Mouse (Mus musculus) limb, embryonic 13.5 days (tissue): Measurements from ENCODE around the gene Retreg3. TPM values are rescaled to one million over a fixed set of nuclear protein-coding genes. Genes with fewer than 3 reads are reported as not detected.
A peak's percentile ranks its signal among the peaks of the same experiment; 100 is the strongest.

Experiments
- ATAC-seq: fragments of 200-750 bp; cut with Nextera tagmentation; 2 replicates; pipeline ENCODE4 v1.8.0; 2017; ENCODE audit warnings: low read depth, moderate number of reproducible peaks, moderate TSS enrichment; ENCODE audit not compliant: low FRiP score
- H3K27ac ChIP-seq: fragments of 300-500 bp; sonication (generic); 2 replicates; pipeline ENCODE4 v1.5.1; 2015; ENCODE audit warnings: inconsistent platforms, mild to moderate bottlenecking, moderate library complexity
- H3K27me3 ChIP-seq: fragments of 300-500 bp; sonication (generic); 2 replicates; pipeline ENCODE4 v1.6.1; 2015; ENCODE audit warnings: mild to moderate bottlenecking, inconsistent platforms
- H3K36me3 ChIP-seq: fragments of 300-500 bp; sonication (generic); 2 replicates; pipeline ENCODE4 v1.6.1; 2015; ENCODE audit warnings: inconsistent platforms, mild to moderate bottlenecking, moderate library complexity
- H3K4me1 ChIP-seq: fragments of 300-500 bp; sonication (generic); 2 replicates; pipeline ENCODE4 v1.6.1; 2015; ENCODE audit warnings: inconsistent platforms
- H3K4me2 ChIP-seq: fragments of 300-500 bp; sonication (generic); replicated peaks from 2 replicates; pipeline ENCODE4 v1.6.1; 2015; ENCODE audit warnings: inconsistent platforms, mild to moderate bottlenecking, moderate library complexity
- H3K4me3 ChIP-seq: fragments of 300-500 bp; sonication (generic); 2 replicates; pipeline ENCODE4 v1.5.1; 2015; ENCODE audit warnings: moderate library complexity, mild to moderate bottlenecking, inconsistent platforms
- H3K9ac ChIP-seq: fragments of 300-500 bp; sonication (generic); 2 replicates; pipeline ENCODE4 v1.6.1; 2015; ENCODE audit warnings: mild to moderate bottlenecking, inconsistent platforms
- H3K9me3 ChIP-seq: fragments of 300-500 bp; sonication (generic); 2 replicates; pipeline ENCODE4 v1.6.1; 2016; ENCODE audit warnings: inconsistent platforms
- WGBS: fragments of 180-500 bp; shearing (Covaris S2); methylation state at CpG from one replicate; pipeline ENCODE4 v1.1.7; 2015; 5-methylcytosine and 5-hydroxymethylcytosine counted together
- polyA plus RNA-seq: library from polyadenylated mRNA; unstranded; fragments of >200 nt; fragmentation: Nextera tagmentation; extraction: Ambion mirVana; gene quantifications from 2 replicates; pipeline ENCODE4 v1.2.1, GENCODE M21; 2015

The Retreg3 gene
- 18.7 and 20.3 TPM in 2 replicates for polyA plus RNA-seq

DNA sequence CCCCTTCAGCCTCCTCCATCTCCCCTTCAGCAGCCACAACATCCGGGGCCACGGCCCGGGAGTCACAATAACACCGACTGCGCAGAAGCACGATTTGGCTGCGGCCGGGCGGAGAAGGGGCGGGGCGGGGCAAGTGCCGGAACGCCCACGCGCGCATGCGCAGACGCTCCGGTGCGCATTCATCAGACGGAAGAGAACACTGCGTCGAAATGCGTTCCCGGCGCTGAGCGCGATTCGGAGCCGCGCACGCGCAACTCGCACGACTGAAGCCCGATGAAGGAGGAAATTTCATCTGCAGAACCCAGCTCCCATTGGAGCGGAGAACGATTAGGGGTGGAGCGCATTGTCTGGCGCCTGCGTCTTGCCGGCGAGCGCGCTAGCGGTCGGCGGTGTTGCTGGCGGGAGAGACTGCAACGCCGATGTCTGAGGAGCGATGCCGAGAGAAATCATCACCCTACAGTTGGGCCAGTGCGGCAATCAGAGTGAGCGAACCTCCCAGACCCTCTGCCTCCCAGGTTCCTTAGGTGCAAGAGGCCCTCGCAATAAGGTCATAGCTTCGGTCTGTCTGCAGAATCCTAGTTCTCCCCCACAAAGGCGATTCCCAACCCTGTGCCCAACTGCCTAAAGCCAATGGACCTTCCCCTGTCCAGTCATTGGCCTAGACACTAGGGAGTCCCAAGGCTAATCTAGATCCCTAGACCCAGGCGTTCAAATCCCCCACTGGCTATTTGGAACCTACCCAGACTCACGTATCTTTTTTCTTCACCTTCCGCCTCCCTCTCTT, at the start of gene Retreg3, which contains the start of gene Tubg1:
Gene Retreg3, minus strand, starts transcription at position 133 of the 784 bp plus-strand sequence.
Gene Tubg1, plus strand, starts transcription at position 178 of the 784 bp plus-strand sequence.
- peak; percentile 96 for ATAC-seq
- Histone ChIP-seq H3K4me1 (peaks cover 35% of the 10 kb centered on the region), H3K36me3 (peaks cover 36% of the 10 kb centered on the region), H3K9me3 (no peaks in the 10 kb centered on the region), H3K4me3 (peak within 1 kb of the TSS; percentile 63), H3K27ac (peak within 1 kb of the TSS; percentile 88), H3K4me2 (peak within 1 kb of the TSS; percentile 97), H3K27me3 (no peaks in the 10 kb centered on the region), H3K9ac (peak within 1 kb of the TSS; percentile 89)
- WGBS, result under 1% methylated on average over 61 of the region's 61 CpGs

DNA sequence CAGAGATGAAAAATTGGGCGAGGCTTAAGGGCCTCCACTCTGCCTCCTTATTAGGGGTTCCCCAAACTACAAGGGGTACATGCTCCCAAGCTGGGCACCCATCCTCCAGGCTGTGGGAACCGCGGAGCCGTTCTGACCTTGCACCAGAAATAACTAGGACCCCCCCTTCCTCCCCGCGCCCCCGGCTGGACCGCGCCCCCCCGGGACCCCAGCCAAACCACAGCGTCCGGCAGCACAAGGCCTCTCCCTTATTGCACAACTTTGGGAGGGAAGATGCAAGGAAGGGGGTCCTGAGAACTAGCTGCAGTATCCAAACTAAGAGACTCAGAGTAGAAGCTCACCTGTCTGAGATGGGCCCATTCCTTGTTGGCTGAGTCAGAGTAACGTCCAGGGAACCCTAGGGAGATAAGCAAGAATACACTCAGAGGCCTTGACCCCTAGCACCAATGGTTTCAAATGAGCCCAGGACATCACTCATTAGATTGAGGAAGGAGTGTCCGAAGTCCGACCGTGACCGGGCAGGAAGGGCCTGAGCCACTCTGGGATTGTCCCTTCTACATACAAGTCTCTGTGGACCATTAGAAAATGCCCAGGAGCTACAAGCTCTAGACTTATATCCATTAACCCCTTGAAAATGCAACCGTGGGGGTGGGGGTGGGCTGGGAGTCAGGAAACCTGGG, 48.7 kb upstream of the Retreg3 start:
- H3K4me3 ChIP-seq, result no peak overlapping the region
- H3K27me3 ChIP-seq, result peaks cover 79% of the 10 kb centered on the region
- no peaks in the 10 kb centered on the region for H3K9me3 ChIP-seq
- H3K4me2 ChIP-seq, result no peak overlapping the region; the same call in 1 of the 2 replicates
- WGBS, result 66% methylated on average over 18 of the region's 18 CpGs
- peaks cover 23% of the 10 kb centered on the region for H3K36me3 ChIP-seq
- no peak overlapping the region for H3K9ac ChIP-seq
- H3K4me1 ChIP-seq, result peaks cover 52% of the 10 kb centered on the region
- no peak overlapping the region for H3K27ac ChIP-seq
- no peak for ATAC-seq

DNA sequence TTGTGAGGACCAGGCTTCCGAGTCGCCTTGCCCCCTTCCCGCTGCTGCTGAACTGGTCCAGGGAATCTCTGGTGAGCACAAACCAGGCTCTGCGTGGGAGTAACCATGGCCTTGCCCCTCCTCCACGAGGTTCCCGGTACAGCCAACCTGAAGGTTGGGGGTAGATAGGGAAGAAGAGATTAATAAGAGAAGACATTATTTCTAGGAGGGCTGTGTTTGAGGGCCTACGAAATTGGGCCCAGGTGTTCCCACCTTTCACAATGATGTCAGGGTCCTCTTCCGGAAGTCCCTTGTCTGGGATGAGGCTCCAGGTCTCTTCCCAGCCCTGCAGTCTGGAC, 48.2 kb upstream of the Retreg3 start:
- Histone ChIP-seq H3K9ac (no peak overlapping the region), H3K4me3 (no peak overlapping the region), H3K9me3 (no peaks in the 10 kb centered on the region), H3K27me3 (peaks cover 79% of the 10 kb centered on the region), H3K4me1 (peaks cover 46% of the 10 kb centered on the region), H3K4me2 (no peak overlapping the region), H3K36me3 (peaks cover 24% of the 10 kb centered on the region), H3K27ac (no peak overlapping the region)
- WGBS, result 56% methylated on average over 8 of the region's 8 CpGs
- no peak for ATAC-seq

DNA sequence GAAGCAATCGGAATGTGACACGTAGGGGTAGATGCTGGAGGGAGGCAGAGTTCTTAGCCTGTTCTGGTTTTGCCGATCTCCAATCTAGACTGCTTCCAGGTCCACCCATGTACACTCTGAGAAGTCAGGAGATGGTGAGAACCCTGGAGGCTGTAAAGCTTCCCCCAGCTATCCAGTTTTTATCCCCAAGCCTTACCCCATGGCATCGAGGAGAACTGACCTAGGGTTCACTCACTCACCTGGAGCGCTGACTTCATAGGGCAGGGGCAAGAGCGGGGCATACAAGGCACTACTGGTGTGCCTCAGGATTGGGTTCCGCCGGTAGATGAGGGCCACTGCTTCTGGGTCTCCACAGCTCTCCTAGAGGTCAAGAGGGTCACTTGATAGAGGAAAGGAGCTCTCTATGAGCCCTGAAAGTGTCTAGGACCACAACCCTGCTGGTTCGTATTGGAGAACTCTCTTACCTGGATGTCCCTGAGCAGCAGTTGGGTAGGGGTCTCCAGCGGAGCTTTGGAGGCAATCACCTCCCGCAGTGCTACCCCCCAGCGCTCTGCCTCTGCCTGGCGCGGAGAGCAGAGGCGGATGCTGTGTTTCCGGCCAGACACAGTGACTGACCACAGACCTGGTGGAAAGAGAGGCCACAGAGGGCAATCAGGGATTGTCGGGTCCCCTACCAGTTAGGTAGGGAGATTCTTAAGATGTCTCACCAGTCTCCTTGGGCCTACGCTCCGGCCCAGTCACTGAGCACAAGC, 47.7 kb upstream of the Retreg3 start:
- peaks cover 26% of the 10 kb centered on the region for H3K36me3 ChIP-seq

GRCm38 (mm10) chr11:101166357-101166756, 46.7 kb upstream of the Retreg3 start:
- Histone ChIP-seq H3K27me3 (peaks cover 94% of the 10 kb centered on the region), H3K36me3 (peaks cover 32% of the 10 kb centered on the region), H3K9me3 (no peaks in the 10 kb centered on the region), H3K4me3 (no peak overlapping the region), H3K27ac (no peak overlapping the region), H3K4me1 (peaks cover 35% of the 10 kb centered on the region), H3K4me2 (no peak overlapping the region), H3K9ac (0 out of 2 replicates have a peak overlapping the region, but pooled peaks have one; percentile 1)
- 41% methylated on average over 14 of the region's 14 CpGs for WGBS
- ATAC-seq, result no peak

More for the DNA sequence above, 47.7 kb upstream of the Retreg3 start:
- Histone ChIP-seq H3K9me3 (no peaks in the 10 kb centered on the region), H3K9ac (no peak overlapping the region), H3K27me3 (peaks cover 84% of the 10 kb centered on the region), H3K4me1 (peaks cover 43% of the 10 kb centered on the region), H3K27ac (no peak overlapping the region), H3K4me3 (no peak overlapping the region), H3K4me2 (no peak overlapping the region)
- ATAC-seq, result no peak
- WGBS, result 48% methylated on average over 19 of the region's 19 CpGs

- peaks cover 26% of the 10 kb centered on the region for H3K4me1 ChIP-seq
- WGBS, result 14% methylated on average over 35 of the region's 35 CpGs
- peak overlapping the region; percentile 65; the same call in 1 of the 2 replicates for H3K9ac ChIP-seq
- peak overlapping the region; percentile 45 for H3K4me3 ChIP-seq
- peak overlapping the region; percentile 76 for H3K4me2 ChIP-seq
- ATAC-seq, result no peak
- peaks cover 94% of the 10 kb centered on the region for H3K27me3 ChIP-seq
- H3K9me3 ChIP-seq, result no peaks in the 10 kb centered on the region
- H3K27ac ChIP-seq, result no peak overlapping the region
- peaks cover 34% of the 10 kb centered on the region for H3K36me3 ChIP-seq
These were observed 45.2 kb upstream of the Retreg3 start for GRCm38 (mm10) chr11:101164677-101165580.

GRCm38 (mm10) chr11:101164351-101164665, 44.6 kb upstream of the Retreg3 start:
- peaks cover 34% of the 10 kb centered on the region for H3K36me3 ChIP-seq
- peak overlapping the region; percentile 65 for H3K9ac ChIP-seq
- H3K9me3 ChIP-seq, result no peaks in the 10 kb centered on the region
- no peak for ATAC-seq
- peak overlapping the region; percentile 45 for H3K4me3 ChIP-seq
- peaks cover 91% of the 10 kb centered on the region for H3K27me3 ChIP-seq
- no peak overlapping the region for H3K27ac ChIP-seq
- H3K4me2 ChIP-seq, result peak overlapping the region; percentile 76
- 5% methylated on average over 21 of the region's 21 CpGs for WGBS
- peaks cover 19% of the 10 kb centered on the region for H3K4me1 ChIP-seq

- Histone ChIP-seq H3K9ac (peak overlapping the region; percentile 65), H3K36me3 (peaks cover 34% of the 10 kb centered on the region), H3K27me3 (peaks cover 85% of the 10 kb centered on the region), H3K4me2 (peak overlapping the region; percentile 76), H3K9me3 (no peaks in the 10 kb centered on the region), H3K4me1 (peaks cover 14% of the 10 kb centered on the region), H3K4me3 (peak overlapping the region; percentile 45), H3K27ac (no peak overlapping the region)
- 10% methylated on average over 49 of the region's 49 CpGs for WGBS
- ATAC-seq, result no peak
These were observed 44.0 kb upstream of the Retreg3 start for GRCm38 (mm10) chr11:101163476-101164350.

GRCm38 (mm10) chr11:101162772-101163171, 43.1 kb upstream of the Retreg3 start:
- Histone ChIP-seq H3K36me3 (peaks cover 30% of the 10 kb centered on the region), H3K4me2 (no peak overlapping the region)
- no peak for ATAC-seq

DNA sequence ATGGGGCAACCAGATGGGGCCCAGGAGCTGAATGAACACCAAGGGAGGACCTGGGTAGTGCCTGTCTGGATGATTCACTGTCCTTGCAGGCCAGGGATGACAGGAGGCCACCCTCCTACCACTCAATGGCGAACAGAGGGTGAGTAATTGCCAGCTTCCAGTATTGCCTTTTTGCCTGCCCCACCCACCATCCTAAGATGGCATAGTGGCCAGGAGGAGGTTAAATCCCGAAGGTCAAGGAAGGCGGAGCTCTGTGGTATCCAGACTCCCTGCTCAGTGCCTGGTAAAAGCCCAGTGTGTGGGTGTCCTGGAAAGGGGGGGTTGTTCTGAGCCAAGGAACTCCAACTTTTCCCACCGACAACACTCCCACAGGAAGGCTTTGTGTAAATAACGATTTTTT, 42.6 kb upstream of the Retreg3 start:
- Histone ChIP-seq H3K36me3 (peaks cover 25% of the 10 kb centered on the region), H3K4me2 (no peak overlapping the region), H3K4me3 (no peak overlapping the region), H3K27me3 (peaks cover 71% of the 10 kb centered on the region), H3K4me1 (peaks cover 13% of the 10 kb centered on the region), H3K27ac (no peak overlapping the region), H3K9ac (no peak overlapping the region), H3K9me3 (no peaks in the 10 kb centered on the region)
- ATAC-seq, result no peak
- 53% methylated on average over 5 of the region's 5 CpGs for WGBS

More at GRCm38 (mm10) chr11:101162772-101163171, 43.1 kb upstream of the Retreg3 start:
- no peak overlapping the region for H3K27ac ChIP-seq
- WGBS, result 53% methylated on average over 5 of the region's 5 CpGs
- peaks cover 13% of the 10 kb centered on the region for H3K4me1 ChIP-seq
- peaks cover 75% of the 10 kb centered on the region for H3K27me3 ChIP-seq
- no peaks in the 10 kb centered on the region for H3K9me3 ChIP-seq
- no peak overlapping the region for H3K4me3 ChIP-seq
- no peak overlapping the region for H3K9ac ChIP-seq
